Mouse (Mus musculus): ENCODE results near the gene Olfr1349. TPM values are rescaled to one million over a fixed set of nuclear protein-coding genes. Genes with fewer than 3 reads are reported as not detected.
A peak's percentile ranks its signal among the peaks of the same experiment; 100 is the strongest.
"Not testable (repeated sequence)": the region's sequence is repeated elsewhere in the genome, so short reads cannot be mapped to it uniquely, and the experiment has no call there.

Gene Olfr1349
- polyA plus RNA-seq, 1 experiment = not detected

DNA sequence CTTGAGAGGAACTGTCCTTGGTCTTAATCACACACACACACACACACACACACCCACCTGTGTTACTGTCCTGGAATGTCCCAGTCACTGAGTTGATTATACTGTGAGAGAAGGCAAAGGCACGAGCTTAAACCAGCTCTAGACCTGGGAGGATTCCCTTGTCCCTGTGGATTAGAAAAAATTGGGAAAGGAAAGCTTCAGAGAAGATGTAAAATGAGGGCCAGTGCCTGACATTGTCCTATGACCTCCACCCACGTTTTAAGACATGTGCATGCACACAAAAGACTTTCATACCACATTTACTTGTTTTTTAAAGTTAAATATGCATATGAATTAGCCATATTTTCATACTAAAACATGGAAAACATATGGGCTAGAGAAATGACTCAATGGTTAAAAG, 35.9 kb downstream of the Olfr1349 start, which contains the start of gene Olfr5:
TSS of gene Olfr5 (minus strand) at position 101 of the 400 bp plus-strand sequence.
- WGBS = 22% methylated on average over 2 of the region's 2 CpGs
- H3K4me1 ChIP-seq (ENCODE audit: control insufficient read depth, insufficient read depth, low read length) = no peaks in the 10 kb centered on the region
- TF ChIP-seq CTCF (conservative IDR thresholded peaks at IDR 0.05; ENCODE audit: insufficient read depth, insufficient read length, low read depth, low read length) (no peak), POLR2A (IDR thresholded peaks at IDR 0.05; ENCODE audit: low read depth, low read length) (no peak)
- DNase-seq = no peak
- no peak within 1 kb of the TSS for H3K4me3 ChIP-seq (ENCODE audit: insufficient read depth, low read depth, low read length)
- H3K36me3 ChIP-seq (ENCODE audit: control insufficient read depth, insufficient read depth, low read length) = no peaks in the 10 kb centered on the region
- H3K27me3 ChIP-seq (replicated peaks; ENCODE audit: control insufficient read depth, insufficient read depth, low read length) = no peaks in the 10 kb centered on the region
- H3K27ac ChIP-seq (ENCODE audit: insufficient read depth, low read depth, low read length) = no peak within 1 kb of the TSS

DNA sequence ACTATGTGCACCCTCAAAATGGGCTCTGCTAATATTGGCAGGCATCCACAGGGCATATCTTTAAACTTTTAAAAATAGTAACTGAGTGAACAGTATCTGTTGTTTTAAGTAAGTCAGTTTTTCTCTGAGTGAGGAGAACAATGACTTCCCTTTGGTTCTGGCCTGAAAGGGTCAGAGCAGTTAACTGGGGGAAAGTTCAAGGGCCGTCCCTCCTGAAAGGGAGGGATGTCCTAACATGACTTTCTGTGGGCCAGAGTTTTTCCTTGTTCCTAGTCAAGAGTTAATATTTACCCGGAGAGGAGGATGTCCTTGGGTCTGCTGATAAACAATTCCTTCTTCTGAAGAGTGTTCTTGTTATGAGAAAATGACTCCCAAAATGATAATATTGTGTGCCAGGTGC, 45.1 kb downstream of the Olfr1349 start:
- not testable (repeated sequence) for H3K4me3 ChIP-seq (ENCODE audit: insufficient read depth, low read depth, low read length); H3K27me3 ChIP-seq (replicated peaks; ENCODE audit: control insufficient read depth, insufficient read depth, low read length); H3K36me3 ChIP-seq (ENCODE audit: control insufficient read depth, insufficient read depth, low read length); H3K27ac ChIP-seq (ENCODE audit: insufficient read depth, low read depth, low read length); H3K4me1 ChIP-seq (ENCODE audit: control insufficient read depth, insufficient read depth, low read length)
- peak; percentile 73 for DNase-seq
- WGBS = 56% methylated on average over 2 of the region's 2 CpGs

DNA sequence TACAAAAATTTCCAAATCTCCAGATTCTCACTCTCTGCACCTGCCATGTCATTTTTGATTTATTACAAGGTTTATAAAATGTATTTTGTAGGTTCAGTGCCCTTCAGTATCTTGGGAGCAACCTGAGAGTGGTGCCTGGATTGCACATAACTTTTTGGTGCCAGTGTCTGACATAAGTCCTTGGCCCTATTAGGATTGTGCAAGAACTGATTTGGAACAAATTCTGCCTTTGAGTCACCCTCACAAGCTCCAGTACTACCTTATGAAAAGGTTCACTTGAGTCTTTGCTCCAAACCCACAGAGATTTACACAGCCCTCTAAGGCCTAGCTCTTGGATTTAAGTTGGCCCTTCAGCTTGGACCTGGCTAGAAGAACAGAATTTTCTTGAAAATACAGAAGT, 55.8 kb downstream of the Olfr1349 start, which contains the start of gene Olfr1346:
TSS of gene Olfr1346 (plus strand) at position 151 of the 400 bp plus-strand sequence.
- Histone ChIP-seq H3K27ac (ENCODE audit: insufficient read depth, low read depth, low read length) (no peak within 1 kb of the TSS), H3K4me1 (ENCODE audit: control insufficient read depth, insufficient read depth, low read length) (no peaks in the 10 kb centered on the region), H3K36me3 (ENCODE audit: control insufficient read depth, insufficient read depth, low read length) (no peaks in the 10 kb centered on the region), H3K27me3 (replicated peaks; ENCODE audit: control insufficient read depth, insufficient read depth, low read length) (no peaks in the 10 kb centered on the region), H3K4me3 (ENCODE audit: insufficient read depth, low read depth, low read length) (no peak within 1 kb of the TSS)
- TF ChIP-seq CTCF (conservative IDR thresholded peaks at IDR 0.05; ENCODE audit: insufficient read depth, insufficient read length, low read depth, low read length) (no peak), POLR2A (IDR thresholded peaks at IDR 0.05; ENCODE audit: low read depth, low read length) (no peak)
- DNase-seq = no peak

Other genes with a start within 250 kb of the Olfr1349 start
- 0.75 and 0.95 TPM in 2 replicates for gene Zfp667, start 236.4 kb downstream of the Olfr1349 start, polyA plus RNA-seq (2012; rRNA removed)
- 0.36 and 0.45 TPM in 2 replicates for gene Zfp583, start 191.7 kb downstream of the Olfr1349 start, polyA plus RNA-seq (2012; rRNA removed)
- gene Gm3854, start 179.2 kb downstream of the Olfr1349 start, polyA plus RNA-seq (2012; rRNA removed) = 0.19 and 0.28 TPM in 2 replicates
- gene Zfp78, start 159.7 kb downstream of the Olfr1349 start, polyA plus RNA-seq (2012; rRNA removed) = 0.45 and 0.46 TPM in 2 replicates
- 2.0 TPM in 2 replicates for gene Zfp28, start 139.7 kb downstream of the Olfr1349 start, polyA plus RNA-seq (2012; rRNA removed)
- 0.03 TPM in 1 of 2 replicates, not detected in the other for gene Smim17, start 124.2 kb downstream of the Olfr1349 start, polyA plus RNA-seq (2012; rRNA removed)
- gene Gm20715, start 112.7 kb downstream of the Olfr1349 start, polyA plus RNA-seq (2012; rRNA removed) = not detected in 2 replicates
- gene Olfr1344, start 84.3 kb downstream of the Olfr1349 start, polyA plus RNA-seq (2012; rRNA removed) = not detected in 2 replicates
- gene Olfr1336, start 66.8 kb downstream of the Olfr1349 start, polyA plus RNA-seq (2012; rRNA removed) = not detected in 2 replicates
- gene Olfr1346, start 55.8 kb downstream of the Olfr1349 start, polyA plus RNA-seq (2012; rRNA removed) = not detected in 2 replicates
- not detected in 2 replicates for gene Olfr5, start 36.0 kb downstream of the Olfr1349 start, polyA plus RNA-seq (2012; rRNA removed)
- not detected in 2 replicates for gene Olfr1347, start 23.2 kb downstream of the Olfr1349 start, polyA plus RNA-seq (2012; rRNA removed)
- not detected in 2 replicates for gene Olfr1348, start 14.2 kb downstream of the Olfr1349 start, polyA plus RNA-seq (2012; rRNA removed)
- gene Olfr1350, start 41.9 kb upstream of the Olfr1349 start, polyA plus RNA-seq (2012; rRNA removed) = not detected in 2 replicates
- 0.53 and 1.2 TPM in 2 replicates for gene Zim1, start 173.5 kb upstream of the Olfr1349 start, polyA plus RNA-seq (2012; rRNA removed)
- gene Peg3, start 207.5 kb upstream of the Olfr1349 start, polyA plus RNA-seq (2012; rRNA removed) = 5.6 and 5.7 TPM in 2 replicates
- 0.10 and 0.17 TPM in 2 replicates for gene Usp29, start 207.6 kb upstream of the Olfr1349 start, polyA plus RNA-seq (2012; rRNA removed)

All from kidney, adult 2 months (tissue).